Mouse (Mus musculus): Measurements from ENCODE around the gene Meig1.
"Not testable (repeated sequence)": the region's sequence is repeated elsewhere in the genome, so short reads cannot be mapped to it uniquely, and the experiment has no call there.

Gene Meig1

GRCm38 (mm10) chr2:3397110-3397509 is 25.3 kb downstream of the Meig1 start, which contains the start of gene Olah:
Gene Olah (minus strand): TSS chr2:3397210.
- CTCF ChIA-PET = not testable (repeated sequence)
- POLR2A ChIA-PET = interaction anchor here in 1 of 4 experiments (1.1 to 1.5 kb wide), 2 partner anchors 8 to 28 kb away, joined by 3 read pairs; partner anchors contain the start of gene Dclre1c

GRCm38 (mm10) chr2:3391945-3392344 is 30.5 kb downstream of the Meig1 start:
- ChIA-PET CTCF (no interaction called here), POLR2A (interaction anchor here in 1 of 4 experiments (1.6 kb wide), 1 partner anchor 29 kb away, joined by 3 read pairs; no protein-coding TSS in a partner anchor)

GRCm38 (mm10) chr2:3387105-3387860 is 35.2 kb downstream of the Meig1 start:
- CTCF ChIA-PET = interaction anchor here in 1 of 4 experiments (0.6 kb wide), 1 partner anchor 162 kb away, joined by 3 read pairs; no protein-coding TSS in a partner anchor
- POLR2A ChIA-PET = interaction anchor here in 2 of 4 experiments (0.6 to 1.4 kb wide), 2 partner anchors 32 to 125 kb away, joined by 3 to 4 read pairs; partner anchors contain the start of genes Cdnf (in 1 of the 2), Gm45902 (in 1 of the 2) and Hspa14 (in 1 of the 2)

- POLR2A ChIA-PET = no interaction called here
- CTCF ChIA-PET = no interaction called here
Measured at GRCm38 (mm10) chr2:3365127-3365526, 57.3 kb downstream of the Meig1 start.

GRCm38 (mm10) chr2:3361067-3361466 is 61.4 kb downstream of the Meig1 start:
- POLR2A ChIA-PET = no interaction called here
- CTCF ChIA-PET = no interaction called here
